Mouse (Mus musculus) CD8-positive naive resting alpha-beta T cell, adult 57 days (primary cell): Measurements from ENCODE around the gene Zbtb16. TPM values are rescaled to one million over a fixed set of nuclear protein-coding genes. Genes with fewer than 3 reads are reported as not detected.

ENCODE experiments used
- total RNA-seq: library from RNA; stranded (reverse); gene quantifications from one replicate; pipeline ENCODE4 v1.2.4, GENCODE M21; 2023

Zbtb16 gene
- 0.43 TPM for total RNA-seq

GRCm38 (mm10) chr9:48835631-48836565 is at the start of gene Zbtb16:
TSS of gene Zbtb16 (minus strand) at chr9:48836222.

GRCm38 (mm10) chr9:48604939-48605598 is 231.0 kb downstream of the Zbtb16 start, which contains the start of gene Nnmt:
TSS of gene Nnmt (minus strand) at chr9:48605153.

Other genes starting within 250 kb of the Zbtb16 start
- gene Nnmt, start 231.1 kb downstream of the Zbtb16 start, total RNA-seq = not detected
- gene Htr3a, start 74.9 kb upstream of the Zbtb16 start, total RNA-seq = not detected
- not detected for gene Htr3b, start 128.8 kb upstream of the Zbtb16 start, total RNA-seq
- gene Usp28, start 149.2 kb upstream of the Zbtb16 start, total RNA-seq = 211 TPM
- 38.7 TPM for gene Zw10, start 219.4 kb upstream of the Zbtb16 start, total RNA-seq
- not detected for gene Tmprss5, start 245.0 kb upstream of the Zbtb16 start, total RNA-seq